Mouse (Mus musculus): Measurements from ENCODE around the gene Efcab14. TPM values are rescaled to one million over a fixed set of nuclear protein-coding genes. Genes with fewer than 3 reads are reported as not detected.

Gene Efcab14
- total and polyA plus RNA-seq, 3 experiments = 18.6 to 113 (median 32.8) TPM

GRCm38 (mm10) chr4:115743096-115743495, 5.6 kb downstream of the Efcab14 start:
- Histone ChIP-seq H3K9me3 (replicated peaks) (no peaks in the 10 kb centered on the region), H3K4me1 (ENCODE audit: insufficient read depth, low read depth, low read length) (peaks cover 35% of the 10 kb centered on the region), H3K36me3 (replicated peaks) (peaks cover 78% of the 10 kb centered on the region), H3K4me3 (ENCODE audit: low read depth, low read length) (no peak overlapping the region), H3K27me3 (ENCODE audit: insufficient read depth, low read length) (no peaks in the 10 kb centered on the region)
- no peak for DNase-seq (ENCODE audit: low spot score)
- TF ChIP-seq TAL1 (conservative IDR thresholded peaks at IDR 0.05; ENCODE audit: low read depth, low read length) = no peak
- no peak for TF ChIP-seq CTCF (IDR thresholded peaks at IDR 0.05; ENCODE audit: low read depth, low read length)
- TF ChIP-seq POLR2AphosphoS5 (IDR thresholded peaks at IDR 0.05; ENCODE audit: insufficient replicate concordance, low read depth, low read length) = no peak
- TF ChIP-seq GATA2 (IDR thresholded peaks at IDR 0.05; ENCODE audit: borderline replicate concordance, low read depth, low read length) = no peak
- TF ChIP-seq GATA1 (IDR thresholded peaks at IDR 0.05; ENCODE audit: borderline replicate concordance, low read length) = no peak
- peak; percentile 34; the same call in 1 of the 2 replicates for ATAC-seq (ENCODE audit: extremely low read depth, insufficient number of reproducible peaks, low FRiP score, poor library complexity, severe bottlenecking)

GRCm38 (mm10) chr4:115748181-115748580, 10.6 kb downstream of the Efcab14 start:
- Histone ChIP-seq H3K36me3 (replicated peaks) (peaks cover 88% of the 10 kb centered on the region), H3K4me1 (ENCODE audit: insufficient read depth, low read depth, low read length) (peaks cover 1% of the 10 kb centered on the region), H3K4me3 (ENCODE audit: low read depth, low read length) (no peak overlapping the region), H3K27me3 (ENCODE audit: insufficient read depth, low read length) (no peaks in the 10 kb centered on the region), H3K9me3 (replicated peaks) (no peaks in the 10 kb centered on the region)
- ATAC-seq (ENCODE audit: extremely low read depth, insufficient number of reproducible peaks, low FRiP score, poor library complexity, severe bottlenecking) (no peak), DNase-seq (ENCODE audit: low spot score) (no peak)
- no peak for TF ChIP-seq POLR2AphosphoS5 (IDR thresholded peaks at IDR 0.05; ENCODE audit: insufficient replicate concordance, low read depth, low read length)
- TF ChIP-seq GATA1 (IDR thresholded peaks at IDR 0.05; ENCODE audit: borderline replicate concordance, low read length) = no peak
- TF ChIP-seq TAL1 (conservative IDR thresholded peaks at IDR 0.05; ENCODE audit: low read depth, low read length) = no peak
- TF ChIP-seq CTCF (IDR thresholded peaks at IDR 0.05; ENCODE audit: low read depth, low read length) = no peak
- TF ChIP-seq GATA2 (IDR thresholded peaks at IDR 0.05; ENCODE audit: borderline replicate concordance, low read depth, low read length) = no peak

GRCm38 (mm10) chr4:115749336-115749735, 11.8 kb downstream of the Efcab14 start:
- peaks cover 89% of the 10 kb centered on the region for H3K36me3 ChIP-seq (replicated peaks)
- DNase-seq (ENCODE audit: low spot score) (no peak), ATAC-seq (ENCODE audit: extremely low read depth, insufficient number of reproducible peaks, low FRiP score, poor library complexity, severe bottlenecking) (no peak)

GRCm38 (mm10) chr4:115754101-115754500, 16.6 kb downstream of the Efcab14 start:
- DNase-seq (ENCODE audit: low spot score) (no peak), ATAC-seq (ENCODE audit: extremely low read depth, insufficient number of reproducible peaks, low FRiP score, poor library complexity, severe bottlenecking) (no peak)
- Histone ChIP-seq H3K9me3 (replicated peaks) (no peaks in the 10 kb centered on the region), H3K4me1 (ENCODE audit: insufficient read depth, low read depth, low read length) (no peaks in the 10 kb centered on the region), H3K4me3 (ENCODE audit: low read depth, low read length) (no peak overlapping the region), H3K36me3 (replicated peaks) (peaks cover 85% of the 10 kb centered on the region), H3K27me3 (ENCODE audit: insufficient read depth, low read length) (no peaks in the 10 kb centered on the region)
- TF ChIP-seq GATA2 (IDR thresholded peaks at IDR 0.05; ENCODE audit: borderline replicate concordance, low read depth, low read length) (no peak), TAL1 (conservative IDR thresholded peaks at IDR 0.05; ENCODE audit: low read depth, low read length) (no peak), CTCF (IDR thresholded peaks at IDR 0.05; ENCODE audit: low read depth, low read length) (no peak), GATA1 (IDR thresholded peaks at IDR 0.05; ENCODE audit: borderline replicate concordance, low read length) (no peak), POLR2AphosphoS5 (IDR thresholded peaks at IDR 0.05; ENCODE audit: insufficient replicate concordance, low read depth, low read length) (no peak)

More at GRCm38 (mm10) chr4:115749336-115749735, 11.8 kb downstream of the Efcab14 start:
- TF ChIP-seq TAL1 (conservative IDR thresholded peaks at IDR 0.05; ENCODE audit: low read depth, low read length) (no peak), CTCF (IDR thresholded peaks at IDR 0.05; ENCODE audit: low read depth, low read length) (no peak), POLR2AphosphoS5 (IDR thresholded peaks at IDR 0.05; ENCODE audit: insufficient replicate concordance, low read depth, low read length) (no peak), GATA1 (IDR thresholded peaks at IDR 0.05; ENCODE audit: borderline replicate concordance, low read length) (no peak), GATA2 (IDR thresholded peaks at IDR 0.05; ENCODE audit: borderline replicate concordance, low read depth, low read length) (no peak)
- H3K27me3 ChIP-seq (ENCODE audit: insufficient read depth, low read length) = no peaks in the 10 kb centered on the region
- H3K9me3 ChIP-seq (replicated peaks) = no peaks in the 10 kb centered on the region
- no peaks in the 10 kb centered on the region for H3K4me1 ChIP-seq (ENCODE audit: insufficient read depth, low read depth, low read length)
- no peak overlapping the region for H3K4me3 ChIP-seq (ENCODE audit: low read depth, low read length)

- Histone ChIP-seq H3K9me3 (replicated peaks) (no peaks in the 10 kb centered on the region), H3K4me3 (ENCODE audit: low read depth, low read length) (no peak overlapping the region), H3K4me1 (ENCODE audit: insufficient read depth, low read depth, low read length) (no peaks in the 10 kb centered on the region), H3K36me3 (replicated peaks) (peaks cover 85% of the 10 kb centered on the region), H3K27me3 (ENCODE audit: insufficient read depth, low read length) (no peaks in the 10 kb centered on the region)
- ATAC-seq (ENCODE audit: extremely low read depth, insufficient number of reproducible peaks, low FRiP score, poor library complexity, severe bottlenecking) (no peak), DNase-seq (ENCODE audit: low spot score) (no peak)
- TF ChIP-seq CTCF (IDR thresholded peaks at IDR 0.05; ENCODE audit: low read depth, low read length) (no peak), TAL1 (conservative IDR thresholded peaks at IDR 0.05; ENCODE audit: low read depth, low read length) (no peak), GATA1 (IDR thresholded peaks at IDR 0.05; ENCODE audit: borderline replicate concordance, low read length) (no peak), POLR2AphosphoS5 (IDR thresholded peaks at IDR 0.05; ENCODE audit: insufficient replicate concordance, low read depth, low read length) (no peak), GATA2 (IDR thresholded peaks at IDR 0.05; ENCODE audit: borderline replicate concordance, low read depth, low read length) (no peak)
These were observed 17.3 kb downstream of the Efcab14 start for GRCm38 (mm10) chr4:115754851-115755250.

GRCm38 (mm10) chr4:115761206-115761605, 23.7 kb downstream of the Efcab14 start:
- Histone ChIP-seq H3K36me3 (replicated peaks) (peaks cover 84% of the 10 kb centered on the region), H3K4me3 (ENCODE audit: low read depth, low read length) (no peak overlapping the region), H3K9me3 (replicated peaks) (no peaks in the 10 kb centered on the region), H3K4me1 (ENCODE audit: insufficient read depth, low read depth, low read length) (no peaks in the 10 kb centered on the region), H3K27me3 (ENCODE audit: insufficient read depth, low read length) (no peaks in the 10 kb centered on the region)
- no peak for TF ChIP-seq CTCF (IDR thresholded peaks at IDR 0.05; ENCODE audit: low read depth, low read length)
- TF ChIP-seq GATA1 (IDR thresholded peaks at IDR 0.05; ENCODE audit: borderline replicate concordance, low read length) = no peak
- no peak for TF ChIP-seq TAL1 (conservative IDR thresholded peaks at IDR 0.05; ENCODE audit: low read depth, low read length)
- TF ChIP-seq POLR2AphosphoS5 (IDR thresholded peaks at IDR 0.05; ENCODE audit: insufficient replicate concordance, low read depth, low read length) = no peak
- TF ChIP-seq GATA2 (IDR thresholded peaks at IDR 0.05; ENCODE audit: borderline replicate concordance, low read depth, low read length) = no peak
- DNase-seq (ENCODE audit: low spot score) = no peak
- ATAC-seq (ENCODE audit: extremely low read depth, insufficient number of reproducible peaks, low FRiP score, poor library complexity, severe bottlenecking) = no peak

Data from G1E (cell line).